Mouse (Mus musculus) bone marrow, adult 2 months (tissue): ENCODE measurements around the gene Fmo1. TPM values are rescaled to one million over a fixed set of nuclear protein-coding genes. Genes with fewer than 3 reads are reported as not detected.
A peak's percentile ranks its signal among the peaks of the same experiment; 100 is the strongest.

ENCODE experiments used
- H3K27ac ChIP-seq: fragments of 200-500 bp; 2 replicates; pipeline ENCODE4 v1.5.1; 2012; ENCODE audit warnings: low read depth, mild to moderate bottlenecking, control low read depth, inconsistent platforms, low read length; ENCODE audit not compliant: control insufficient read depth, poor library complexity, insufficient read depth
- H3K4me1 ChIP-seq: fragments of 200-500 bp; 2 replicates; pipeline ENCODE4 v1.6.1; 2011; ENCODE audit warnings: low read length; ENCODE audit not compliant: control insufficient read depth, insufficient read depth
- H3K4me3 ChIP-seq: fragments of 200-500 bp; replicated peaks from 2 replicates; pipeline ENCODE3; 2011; ENCODE audit warnings: mild to moderate bottlenecking, low read depth, low read length, control low read depth; ENCODE audit not compliant: control insufficient read depth
- CTCF ChIP-seq: fragments of 200-500 bp; IDR thresholded peaks from 2 replicates; pipeline ENCODE4 v1.5.1; 2011; ENCODE audit warnings: low read length, control low read depth; ENCODE audit not compliant: control insufficient read depth, insufficient read depth
- POLR2A ChIP-seq: fragments of 200-500 bp; IDR thresholded peaks from 2 replicates; pipeline ENCODE4 v1.6.1; 2011; ENCODE audit warnings: low read depth, mild to moderate bottlenecking, control low read depth, low read length, borderline replicate concordance; ENCODE audit not compliant: control insufficient read depth
- WGBS: fragments of 180-500 bp; shearing (Covaris S2); methylation state at CpG from one replicate; pipeline ENCODE4 v1.1.7; 2018; 5-methylcytosine and 5-hydroxymethylcytosine counted together
- polyA plus RNA-seq: library from polyadenylated mRNA; stranded (reverse); fragments of >200 nt; gene quantifications from 2 replicates; pipeline ENCODE4 v1.2.4, GENCODE M21; 2011; ENCODE audit warnings: low replicate concordance; ENCODE audit not compliant: missing spikeins, insufficient read depth, insufficient read length

Gene Fmo1
- polyA plus RNA-seq, 1 experiment, result 10.4 TPM

DNA sequence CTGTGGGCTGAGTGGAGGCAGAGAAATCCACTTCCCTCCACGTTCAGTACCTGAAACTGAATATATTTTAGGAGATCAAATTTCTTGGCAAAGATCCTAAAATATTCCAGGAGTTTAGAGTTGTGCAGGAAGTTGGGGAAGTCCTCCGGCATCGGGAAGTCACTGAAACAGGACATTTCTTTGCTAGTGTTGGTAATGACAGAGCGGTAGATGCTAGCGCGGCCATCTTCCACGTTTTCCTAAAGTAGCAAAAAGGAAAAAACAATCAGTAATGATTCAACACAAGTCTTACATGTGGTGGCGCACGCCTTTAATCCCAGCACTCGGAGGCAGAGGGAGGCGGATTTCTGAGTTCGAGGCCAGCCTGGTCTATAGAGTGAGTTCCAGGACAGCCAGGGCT lies 22.2 kb upstream of the Fmo1 start:
- H3K4me1 ChIP-seq, result no peaks in the 10 kb centered on the region
- no peak overlapping the region for H3K4me3 ChIP-seq
- TF ChIP-seq CTCF (no peak), POLR2A (no peak)
- 87% methylated on average over 12 of the region's 12 CpGs for WGBS
- no peak overlapping the region for H3K27ac ChIP-seq

- no peaks in the 10 kb centered on the region for H3K4me1 ChIP-seq
- TF ChIP-seq CTCF, result no peak
- no peak for TF ChIP-seq POLR2A
- no peak overlapping the region for H3K4me3 ChIP-seq
- 89% methylated on average over 7 of the region's 7 CpGs for WGBS
- no peak overlapping the region for H3K27ac ChIP-seq
Observed at GRCm38 (mm10) chr1:162887644-162888043, 21.2 kb upstream of the Fmo1 start.

GRCm38 (mm10) chr1:162886138-162886816 lies 19.9 kb upstream of the Fmo1 start:
- TF ChIP-seq POLR2A (no peak), CTCF (no peak)

DNA sequence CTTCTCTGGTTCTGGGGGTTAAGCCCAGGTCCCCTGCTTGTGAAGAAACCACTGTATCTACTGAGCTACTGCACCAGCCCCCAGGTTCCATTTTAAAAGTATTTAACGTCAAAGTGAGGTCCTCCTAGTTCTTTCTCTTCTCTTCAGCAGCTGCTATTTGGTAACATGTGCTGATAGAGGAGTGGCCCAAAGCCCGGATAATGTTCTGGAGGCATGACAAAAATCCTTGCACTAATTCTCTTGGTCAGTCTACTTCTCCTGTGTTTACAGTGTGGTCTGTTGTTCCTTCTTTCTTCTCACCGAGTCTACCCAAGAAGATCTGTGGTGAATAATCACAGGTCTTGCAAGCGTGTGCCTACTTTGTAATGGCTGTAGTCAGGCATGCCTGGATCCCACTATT lies 16.3 kb upstream of the Fmo1 start:
- Histone ChIP-seq H3K4me1 (no peaks in the 10 kb centered on the region), H3K27ac (no peak overlapping the region), H3K4me3 (no peak overlapping the region)
- TF ChIP-seq CTCF, result no peak
- no peak for TF ChIP-seq POLR2A
- WGBS, result 70% methylated on average over 4 of the region's 4 CpGs

More at GRCm38 (mm10) chr1:162886138-162886816, 19.9 kb upstream of the Fmo1 start:
- no peak overlapping the region for H3K4me3 ChIP-seq
- no peak overlapping the region for H3K27ac ChIP-seq
- no peaks in the 10 kb centered on the region for H3K4me1 ChIP-seq
- WGBS, result 82% methylated on average over 11 of the region's 11 CpGs

DNA sequence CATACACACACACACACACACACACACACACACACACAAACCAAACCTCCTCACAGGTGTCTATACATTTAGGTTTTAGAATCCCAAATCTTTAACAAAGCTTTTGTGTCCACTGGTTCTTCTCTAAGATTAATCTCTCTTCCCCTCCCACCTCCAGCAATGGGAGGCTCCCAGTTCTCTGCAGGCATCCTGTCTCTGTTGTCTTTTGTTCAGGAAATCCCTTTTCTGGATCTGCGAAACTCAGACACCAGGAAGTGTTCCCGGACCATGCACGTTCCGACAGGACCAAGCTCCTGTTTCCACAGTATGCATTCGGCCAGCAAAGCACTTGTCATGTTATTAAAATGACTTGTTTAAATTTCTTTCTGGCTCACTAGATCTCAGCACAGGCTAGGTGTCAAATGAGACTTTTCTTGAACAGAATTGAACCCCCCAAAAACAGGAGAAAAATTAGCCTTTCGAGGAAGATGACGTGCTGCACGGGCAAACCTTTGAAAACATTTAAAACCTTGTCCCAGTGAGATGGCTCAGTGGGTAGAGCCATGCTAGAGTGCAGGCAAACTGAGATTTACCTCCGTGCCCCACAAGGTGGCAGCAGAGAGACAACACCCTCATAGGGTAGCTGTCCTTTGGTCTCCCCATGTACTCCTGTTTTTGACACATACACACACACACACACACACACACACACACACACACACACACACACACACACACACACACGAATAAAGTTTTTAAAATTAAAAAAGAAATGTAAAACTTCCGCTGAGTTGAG lies 13.4 kb upstream of the Fmo1 start:
- TF ChIP-seq CTCF, result peak; percentile 69
- TF ChIP-seq POLR2A, result no peak
- H3K4me3 ChIP-seq, result no peak overlapping the region
- 36% methylated on average over 11 of the region's 11 CpGs for WGBS
- no peaks in the 10 kb centered on the region for H3K4me1 ChIP-seq
- no peak overlapping the region for H3K27ac ChIP-seq

DNA sequence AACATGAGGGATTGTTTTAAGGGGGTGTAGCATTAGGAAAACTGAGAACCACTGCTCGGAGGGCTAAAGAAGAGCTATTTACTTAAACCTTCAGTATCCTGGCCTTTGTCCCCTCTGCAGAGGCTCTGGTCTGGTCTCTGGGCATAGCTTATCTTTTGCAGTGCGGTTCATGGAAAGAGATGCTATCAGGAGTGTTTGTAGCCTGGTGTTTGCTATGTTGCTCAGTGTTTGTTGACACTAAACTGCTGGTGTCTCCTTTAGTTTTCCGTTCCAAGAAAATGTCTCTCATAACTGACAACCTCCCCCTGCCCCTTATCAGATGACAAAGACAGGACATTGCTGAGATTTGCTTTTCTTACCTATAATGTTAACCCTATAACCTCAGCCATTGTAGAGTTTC lies 8.7 kb upstream of the Fmo1 start:
- no peaks in the 10 kb centered on the region for H3K4me1 ChIP-seq
- TF ChIP-seq CTCF, result no peak
- TF ChIP-seq POLR2A, result no peak
- no peak overlapping the region for H3K27ac ChIP-seq
- 61% methylated on average over 3 of the region's 3 CpGs for WGBS
- no peak overlapping the region for H3K4me3 ChIP-seq

DNA sequence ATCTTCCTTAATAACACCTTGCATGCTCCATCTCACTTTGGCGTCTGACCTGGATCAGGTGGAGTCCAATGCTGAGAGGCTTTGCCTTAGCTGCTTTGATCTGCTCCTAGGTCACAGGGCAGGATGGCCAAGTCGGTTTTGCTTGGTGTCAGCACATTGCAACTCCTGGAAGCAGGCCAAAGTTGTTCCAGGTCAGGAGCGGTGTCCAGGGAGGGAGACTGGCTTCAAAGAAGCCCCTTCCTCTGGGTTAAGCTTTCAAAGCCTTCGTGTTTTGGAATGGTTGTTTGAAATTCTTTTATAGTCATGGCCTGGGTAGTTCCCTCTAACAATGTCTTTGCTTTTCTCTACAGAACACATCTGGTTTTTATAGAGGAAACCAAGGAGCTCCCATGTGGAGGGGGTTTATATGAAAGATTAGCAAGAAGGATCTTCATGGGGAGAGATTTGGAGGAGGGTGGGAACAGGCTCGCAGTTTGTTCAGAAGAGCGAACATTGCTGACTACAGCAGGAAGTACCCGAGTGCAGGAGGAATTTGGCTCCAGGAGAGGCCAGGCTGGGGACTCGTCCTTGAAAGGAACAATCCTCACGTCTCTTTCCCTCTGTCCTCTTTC lies 5.4 kb upstream of the Fmo1 start:
- no peaks in the 10 kb centered on the region for H3K4me1 ChIP-seq
- H3K27ac ChIP-seq, result no peak overlapping the region
- TF ChIP-seq POLR2A (no peak), CTCF (no peak)
- H3K4me3 ChIP-seq, result no peak overlapping the region
- 41% methylated on average over 9 of the region's 9 CpGs for whole genome bisulfite sequencing

DNA sequence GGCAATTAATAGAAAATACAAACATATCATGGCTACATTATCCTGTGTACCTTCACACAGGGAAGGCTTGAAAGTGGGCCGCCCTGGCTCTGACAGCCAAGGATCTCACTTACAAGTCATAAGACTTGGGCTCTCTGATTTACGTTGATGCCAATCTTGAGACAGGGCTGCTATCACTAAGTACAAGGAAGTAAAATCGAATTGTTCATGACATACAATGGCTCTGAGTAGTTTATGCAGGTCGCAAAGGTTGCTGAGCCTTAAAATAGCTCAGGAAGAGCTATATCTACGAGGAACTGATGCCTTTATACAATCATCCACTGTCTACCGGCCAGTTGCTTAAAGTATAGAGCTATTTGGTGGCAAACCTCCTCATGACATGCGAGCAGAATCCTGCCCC lies 4.6 kb upstream of the Fmo1 start:
- WGBS, result 68% methylated on average over 7 of the region's 7 CpGs
- Histone ChIP-seq H3K4me1 (no peaks in the 10 kb centered on the region), H3K27ac (no peak overlapping the region), H3K4me3 (no peak overlapping the region)
- no peak for TF ChIP-seq POLR2A
- no peak for TF ChIP-seq CTCF
